Comparison of ENCODE assay signal across 10 mouse cellular contexts in genomic region chr14:30828635-30829460, GRCm38 (mm10). TPM values are rescaled to one million over a fixed set of nuclear protein-coding genes. Genes with fewer than 3 reads are reported as not detected.
DNase-seq lines count a peak whose midpoint lies in the region; ATAC-seq and TF ChIP-seq lines count a peak whose summit lies in the region.
"Had no signal": no experiment of that assay in that cellular context is flagged by ENCODE, and none has a peak within 500 bp of the region (broad histone marks: within the 10 kb centered on the region; RNA-seq: fewer than 3 reads in every experiment).

No protein-coding gene starts in this region.

- no peak for ATAC-seq in forebrain, embryonic 11.5 days (replicated peaks; ENCODE audit: low FRiP score)
- no peak for ATAC-seq in forebrain, embryonic 12.5 days (ENCODE audit: low FRiP score)
- ATAC-seq in heart, embryonic 11.5 days (replicated peaks; ENCODE audit: insufficient number of reproducible peaks, low FRiP score, low TSS enrichment), result no peak

- no peaks in the 10 kb centered on the region for H3K9me3 ChIP-seq in forebrain, embryonic 11.5 days (ENCODE audit: control insufficient read depth, low read length)
- no peaks in the 10 kb centered on the region for H3K9me3 ChIP-seq in forebrain, embryonic 12.5 days
- H3K9me3 ChIP-seq in heart, embryonic 11.5 days (replicated peaks; ENCODE audit: control insufficient read depth, low read length), result no peaks in the 10 kb centered on the region

- H3K4me3 ChIP-seq in forebrain, embryonic 11.5 days (ENCODE audit: low read depth, low read length), result no peak overlapping the region
- H3K4me3 ChIP-seq in forebrain, embryonic 12.5 days (replicated peaks), result no peak overlapping the region
- no peak overlapping the region for H3K4me3 ChIP-seq in heart, embryonic 11.5 days (ENCODE audit: low read depth, low read length)
- H3K4me3 ChIP-seq in left cerebral cortex, adult 2 months, result no peak overlapping the region
- H3K4me3 ChIP-seq: myocyte had no signal

- no peaks in the 10 kb centered on the region for H3K36me3 ChIP-seq in forebrain, embryonic 11.5 days (ENCODE audit: control insufficient read depth, insufficient read depth, low read length)
- no peaks in the 10 kb centered on the region for H3K36me3 ChIP-seq in forebrain, embryonic 12.5 days (replicated peaks)
- no peaks in the 10 kb centered on the region for H3K36me3 ChIP-seq in heart, embryonic 11.5 days (ENCODE audit: control insufficient read depth, insufficient read depth, low read length)

- H3K4me1 ChIP-seq in forebrain, embryonic 11.5 days (replicated peaks; ENCODE audit: control insufficient read depth, insufficient read depth, low read length), result peaks cover 7% of the 10 kb centered on the region; the same call in 1 of the 2 replicates
- peaks cover 22% of the 10 kb centered on the region for H3K4me1 ChIP-seq in forebrain, embryonic 12.5 days
- peaks cover 31% of the 10 kb centered on the region for H3K4me1 ChIP-seq in heart, embryonic 11.5 days (ENCODE audit: control insufficient read depth, insufficient read depth, low read length)

- intact Hi-C loops in left cerebral cortex, adult 2 months (cut with DNase I), result loop anchor here (5.0 kb wide), 2 partner anchors 38 to 113 kb away; partner anchors contain the start of gene Itih1

- H3K9ac ChIP-seq in forebrain, embryonic 11.5 days (ENCODE audit: low read length), result no peak overlapping the region
- H3K9ac ChIP-seq in forebrain, embryonic 12.5 days, result no peak overlapping the region
- H3K9ac ChIP-seq in heart, embryonic 11.5 days (ENCODE audit: low read depth, low read length), result 0 out of 2 replicates have a peak overlapping the region, but pooled peaks have one; percentile 10

- no peak for TF ChIP-seq CTCF in left cerebral cortex, adult 2 months (IDR thresholded peaks at IDR 0.05)

- 89% methylated on average over 11 of the region's 11 CpGs for WGBS in forebrain, embryonic 11.5 days
- 88% methylated on average over 11 of the region's 11 CpGs for WGBS in forebrain, embryonic 12.5 days
- WGBS in heart, embryonic 11.5 days (ENCODE audit: insufficient replicate concordance), result 54% methylated on average over 11 of the region's 11 CpGs

- H3K27me3 ChIP-seq in forebrain, embryonic 11.5 days (ENCODE audit: control insufficient read depth, insufficient read depth, low read length), result no peaks in the 10 kb centered on the region
- no peaks in the 10 kb centered on the region for H3K27me3 ChIP-seq in forebrain, embryonic 12.5 days
- H3K27me3 ChIP-seq in heart, embryonic 11.5 days (ENCODE audit: control insufficient read depth, insufficient read depth, low read length), result no peaks in the 10 kb centered on the region

- H3K27ac ChIP-seq in forebrain, embryonic 11.5 days (ENCODE audit: low read depth, low read length), result no peak overlapping the region
- no peak overlapping the region for H3K27ac ChIP-seq in forebrain, embryonic 12.5 days
- 0 out of 2 replicates have a peak overlapping the region, but pooled peaks have one; percentile 3 for H3K27ac ChIP-seq in heart, embryonic 11.5 days (ENCODE audit: low read depth, low read length)
- no peak overlapping the region for H3K27ac ChIP-seq in left cerebral cortex, adult 2 months

- no peak overlapping the region for H3K4me2 ChIP-seq in forebrain, embryonic 11.5 days (ENCODE audit: low read depth, low read length, severe bottlenecking)
- no peak overlapping the region for H3K4me2 ChIP-seq in forebrain, embryonic 12.5 days
- peak overlapping the region; percentile 39 for H3K4me2 ChIP-seq in heart, embryonic 11.5 days

- DNase-seq in forebrain, embryonic 11.5 days (ENCODE audit: low spot score), result peak; percentile 35
- DNase-seq in kidney, postnatal 25 days, result peak; percentile 51 to 62
- DNase-seq in skeletal muscle tissue, adult 2 months (ENCODE audit: low read depth, low spot score), result peak; percentile 85
- DNase-seq in left cerebral cortex, adult 2 months (ENCODE audit: extremely low spot score in 1 of 2, low spot score in 2 of 2), result no peak
- DNase-seq in Muller cell, postnatal 12 days (ENCODE audit: inconsistent ontology term), result no peak
- no peak for DNase-seq in spleen, postnatal 36 days (ENCODE audit: low spot score in 2 of 2)

RNA-seq across cellular contexts. Expression of gene Tmem110, which starts 3.5 kb away (rescaled TPM):
- 24.2 and 24.7 TPM in 2 replicates for polyA plus RNA-seq in forebrain, embryonic 11.5 days (2014; fragmentation: Nextera tagmentation; extraction: Ambion mirVana)
- polyA plus RNA-seq in forebrain, embryonic 12.5 days (2016; fragmentation: Nextera tagmentation; extraction: Ambion mirVana), result 22.6 and 25.1 TPM in 2 replicates
- 16.0 and 18.2 TPM in 2 replicates for polyA plus RNA-seq in heart, embryonic 11.5 days (2014; fragmentation: Nextera tagmentation; extraction: Ambion mirVana)
- total RNA-seq in left cerebral cortex, adult 2 months (2021), result 10 to 100 TPM; 22.9 to 24.1 TPM

RNA-seq across cellular contexts. Expression of gene Mustn1, which starts 50.2 kb away (rescaled TPM):
- 0.51 TPM in 2 replicates for polyA plus RNA-seq in forebrain, embryonic 11.5 days (2014; fragmentation: Nextera tagmentation; extraction: Ambion mirVana)
- 0.15 and 0.47 TPM in 2 replicates for polyA plus RNA-seq in forebrain, embryonic 12.5 days (2016; fragmentation: Nextera tagmentation; extraction: Ambion mirVana)
- polyA plus RNA-seq in heart, embryonic 11.5 days (2014; fragmentation: Nextera tagmentation; extraction: Ambion mirVana), result 1.8 and 2.0 TPM in 2 replicates
- 1 to 10 TPM; 2.1 to 3.5 TPM for total RNA-seq in left cerebral cortex, adult 2 months (2021)

RNA-seq across cellular contexts. Expression of gene Itih4, which starts 57.4 kb away (rescaled TPM):
- polyA plus RNA-seq in forebrain, embryonic 11.5 days (2014; fragmentation: Nextera tagmentation; extraction: Ambion mirVana), result not detected in 2 replicates
- not detected in 2 replicates for polyA plus RNA-seq in forebrain, embryonic 12.5 days (2016; fragmentation: Nextera tagmentation; extraction: Ambion mirVana)
- polyA plus RNA-seq in heart, embryonic 11.5 days (2014; fragmentation: Nextera tagmentation; extraction: Ambion mirVana), result not detected in 2 replicates
- total RNA-seq in left cerebral cortex, adult 2 months (2021), result under 1 TPM in 1 of 2 experiments, not detected in 1; 0.12 TPM
- polyA plus RNA-seq: embryonic facial prominence, embryonic 11.5 days had no signal

Comparison
In these comparisons a context has a peak if more than half of its experiments do, and no peak if none do; other contexts are left out.
1. DNase-seq: peak in forebrain, embryonic 11.5 days (single experiment), kidney, postnatal 25 days (2 of 2) and skeletal muscle tissue, adult 2 months (single experiment); none in left cerebral cortex, adult 2 months (0 of 2), Muller cell, postnatal 12 days (single experiment) and spleen, postnatal 36 days (0 of 2).